Mouse (Mus musculus) limb, embryonic 12.5 days (tissue): ENCODE data around the gene Ankle1. TPM values are rescaled to one million over a fixed set of nuclear protein-coding genes. Genes with fewer than 3 reads are reported as not detected.
A peak's percentile ranks its signal among the peaks of the same experiment; 100 is the strongest.
"Not testable (repeated sequence)": the region's sequence is repeated elsewhere in the genome, so short reads cannot be mapped to it uniquely, and the experiment has no call there.

Experiments used
- ATAC-seq: fragments of 200-750 bp; cut with Nextera tagmentation; 2 replicates; pipeline ENCODE4 v1.8.0; 2017; ENCODE audit warnings: low read depth, moderate TSS enrichment; ENCODE audit not compliant: insufficient number of reproducible peaks, insufficient read depth, low FRiP score, low TSS enrichment
- H3K27ac ChIP-seq: fragments of 300-500 bp; sonication (generic); 2 replicates; pipeline ENCODE4 v1.5.1; 2016; ENCODE audit warnings: mild to moderate bottlenecking, moderate library complexity
- H3K27me3 ChIP-seq: fragments of 300-500 bp; sonication (generic); 2 replicates; pipeline ENCODE4 v1.6.1; 2016; ENCODE audit warnings: mild to moderate bottlenecking, moderate library complexity
- H3K36me3 ChIP-seq: fragments of 300-500 bp; sonication (generic); 2 replicates; pipeline ENCODE4 v1.6.1; 2016; ENCODE audit warnings: mild to moderate bottlenecking, moderate library complexity
- H3K4me1 ChIP-seq: fragments of 300-500 bp; sonication (generic); replicated peaks from 2 replicates; pipeline ENCODE4 v1.6.1; 2016
- H3K4me2 ChIP-seq: fragments of 300-500 bp; sonication (generic); 2 replicates; pipeline ENCODE4 v1.6.1; 2016; ENCODE audit warnings: mild to moderate bottlenecking, moderate library complexity
- H3K4me3 ChIP-seq: fragments of 300-500 bp; sonication (generic); replicated peaks from 2 replicates; pipeline ENCODE4 v1.5.1; 2016; ENCODE audit warnings: mild to moderate bottlenecking
- H3K9ac ChIP-seq: fragments of 300-500 bp; sonication (generic); replicated peaks from 2 replicates; pipeline ENCODE4 v1.6.1; 2016; ENCODE audit warnings: mild to moderate bottlenecking, moderate library complexity
- H3K9me3 ChIP-seq: fragments of 300-500 bp; sonication (generic); 2 replicates; pipeline ENCODE4 v1.6.1; 2016; ENCODE audit warnings: mild to moderate bottlenecking, moderate library complexity
- WGBS: fragments of 180-500 bp; shearing (Covaris S2); methylation state at CpG from one replicate; pipeline ENCODE4 v1.1.7; 2016; 5-methylcytosine and 5-hydroxymethylcytosine counted together
- polyA plus RNA-seq: library from polyadenylated mRNA; unstranded; fragments of >200 nt; fragmentation: Nextera tagmentation; extraction: Ambion mirVana; gene quantifications from 2 replicates; pipeline ENCODE4 v1.2.1, GENCODE M21; 2016

Gene Ankle1
- polyA plus RNA-seq, 1 experiment from 2014 or later: 41.5 TPM

DNA sequence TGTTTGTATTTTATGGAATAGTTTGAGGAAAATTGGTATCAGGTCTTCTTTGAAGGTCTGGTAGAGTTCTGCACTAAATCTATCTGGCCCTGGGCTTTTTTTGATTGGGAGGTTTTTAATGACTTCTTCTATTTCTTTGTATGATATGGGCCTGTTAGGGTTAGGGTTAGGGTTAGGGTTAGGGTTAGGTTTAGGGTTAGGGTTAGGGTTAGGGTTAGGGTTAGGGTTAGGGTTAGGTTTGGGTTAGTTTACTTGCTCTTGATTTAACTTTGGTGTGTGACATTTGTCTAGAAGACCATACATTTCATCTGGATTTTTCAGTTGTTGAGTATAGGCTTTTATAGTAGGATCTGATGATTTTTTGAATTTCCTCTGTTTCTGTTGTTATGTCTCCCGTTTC lies 27.1 kb downstream of the Ankle1 start:
- H3K4me1 ChIP-seq, H3K27me3 ChIP-seq, ATAC-seq, H3K27ac ChIP-seq, H3K9ac ChIP-seq, H3K4me3 ChIP-seq, H3K4me2 ChIP-seq, H3K36me3 ChIP-seq, H3K9me3 ChIP-seq: not testable (repeated sequence)
- 91% methylated on average over 1 of the region's 1 CpGs for WGBS

DNA sequence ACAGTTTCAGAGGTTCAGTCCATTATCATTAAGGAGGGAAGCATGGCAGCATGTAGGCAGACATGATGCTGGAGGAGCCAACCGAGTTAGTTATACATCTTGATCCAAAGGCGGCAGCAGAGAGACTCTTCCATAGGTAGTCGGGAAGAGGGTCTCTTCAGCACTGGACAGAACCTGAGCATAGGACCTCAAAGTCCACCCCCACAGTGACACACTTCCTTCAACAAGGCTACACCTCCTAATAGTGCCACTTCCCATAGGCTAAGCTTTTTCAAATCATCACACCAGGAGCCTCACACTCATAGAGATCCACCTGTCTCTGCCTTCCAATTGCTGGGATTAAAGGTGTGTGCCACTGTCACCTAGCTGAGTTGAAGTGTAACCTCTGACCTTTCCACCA lies 31.2 kb downstream of the Ankle1 start:
- no peak for ATAC-seq
- no peak overlapping the region for H3K9ac ChIP-seq
- WGBS: 45% methylated on average over 3 of the region's 3 CpGs

DNA sequence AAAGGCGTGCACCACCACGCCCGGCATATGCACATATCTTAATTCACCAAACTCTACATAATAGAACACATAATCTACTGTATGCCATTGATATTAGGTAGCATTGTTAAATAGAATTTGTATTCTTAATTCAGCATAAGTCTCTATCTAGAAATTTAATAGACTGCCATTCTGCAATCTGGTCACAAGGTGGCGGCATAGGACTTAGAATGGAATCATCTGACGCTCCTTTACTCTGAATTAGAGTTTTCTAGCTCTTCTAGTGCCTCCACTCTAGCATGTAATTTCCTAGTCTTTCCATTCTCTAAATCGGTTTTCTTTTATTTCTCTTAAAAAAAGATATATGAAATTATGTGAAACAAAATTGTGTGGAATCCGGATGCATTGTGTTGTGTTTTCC lies 35.6 kb downstream of the Ankle1 start:
- no peak for ATAC-seq
- Histone ChIP-seq H3K4me3 (no peak overlapping the region), H3K27me3 (peaks cover 5% of the 10 kb centered on the region), H3K9me3 (no peaks in the 10 kb centered on the region), H3K27ac (no peak overlapping the region), H3K4me2 (no peak overlapping the region), H3K4me1 (peaks cover 3% of the 10 kb centered on the region; the same call in 1 of the 2 replicates), H3K36me3 (no peaks in the 10 kb centered on the region), H3K9ac (no peak overlapping the region)
- 0% methylated on average over 7 of the region's 7 CpGs for WGBS

More for the DNA sequence above, 31.2 kb downstream of the Ankle1 start:
- Histone ChIP-seq H3K36me3 (no peaks in the 10 kb centered on the region), H3K27me3 (peaks cover 3% of the 10 kb centered on the region), H3K4me2 (no peak overlapping the region), H3K27ac (no peak overlapping the region), H3K4me3 (no peak overlapping the region), H3K4me1 (peaks cover 2% of the 10 kb centered on the region; the same call in 1 of the 2 replicates), H3K9me3 (no peaks in the 10 kb centered on the region)

DNA sequence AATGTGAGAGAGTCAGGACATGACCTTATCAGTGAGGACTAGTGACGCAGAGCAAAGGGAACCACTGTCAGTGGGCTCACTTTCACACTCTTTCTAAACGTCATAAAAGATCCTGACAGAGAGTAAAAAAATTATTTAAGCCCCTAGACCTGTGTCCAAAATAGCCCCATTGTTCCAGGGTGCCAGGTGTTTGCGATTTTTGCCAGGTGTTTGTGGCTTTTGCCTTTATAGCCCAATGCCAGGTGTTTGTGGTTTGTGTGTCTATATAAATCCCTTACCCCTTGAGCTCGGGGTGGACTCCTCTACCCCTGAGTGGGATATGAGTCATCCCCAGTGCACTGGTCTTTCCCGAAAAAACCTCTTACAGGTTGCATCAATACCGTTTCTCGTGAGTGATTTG lies 39.3 kb downstream of the Ankle1 start:
- Histone ChIP-seq H3K4me1 (peaks cover 3% of the 10 kb centered on the region; the same call in 1 of the 2 replicates), H3K9me3 (no peaks in the 10 kb centered on the region), H3K9ac (no peak overlapping the region), H3K4me3 (no peak overlapping the region), H3K27me3 (peaks cover 5% of the 10 kb centered on the region), H3K27ac (no peak overlapping the region), H3K36me3 (no peaks in the 10 kb centered on the region), H3K4me2 (no peak overlapping the region)
- no peak for ATAC-seq
- 65% methylated on average over 7 of the region's 7 CpGs for WGBS

GRCm38 (mm10) chr8:71451337-71451736 lies 45.5 kb downstream of the Ankle1 start:
- Histone ChIP-seq H3K4me3 (no peak overlapping the region), H3K4me2 (no peak overlapping the region), H3K27ac (no peak overlapping the region), H3K9me3 (no peaks in the 10 kb centered on the region), H3K36me3 (peaks cover 2% of the 10 kb centered on the region; the same call in 1 of the 2 replicates), H3K27me3 (peaks cover 10% of the 10 kb centered on the region; the same call in 1 of the 2 replicates), H3K4me1 (peaks cover 13% of the 10 kb centered on the region), H3K9ac (no peak overlapping the region)
- no peak for ATAC-seq
- 63% methylated on average over 4 of the region's 4 CpGs for WGBS

DNA sequence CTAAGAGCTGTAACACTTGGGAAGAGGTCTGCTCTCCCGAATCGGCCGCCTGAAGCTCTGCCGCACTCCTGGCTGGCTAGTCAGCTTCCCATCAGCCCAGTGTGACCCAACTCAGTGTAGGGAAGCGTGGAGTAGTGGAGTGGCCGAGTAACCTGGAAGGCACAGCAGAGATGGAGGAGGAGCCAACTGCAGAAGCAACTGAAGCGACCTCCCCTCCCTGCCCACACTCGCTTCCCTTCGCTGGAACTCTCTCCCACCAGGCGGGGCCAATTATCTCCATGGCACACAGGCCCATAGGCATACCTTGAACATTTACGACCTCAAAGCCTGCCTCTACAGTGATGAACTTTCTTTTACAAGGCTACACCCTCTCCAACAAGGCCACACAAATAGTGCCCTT lies 46.0 kb downstream of the Ankle1 start:
- no peak overlapping the region for H3K27ac ChIP-seq
- peaks cover 13% of the 10 kb centered on the region for H3K4me1 ChIP-seq

GRCm38 (mm10) chr8:71452669-71453068 lies 46.9 kb downstream of the Ankle1 start:
- H3K36me3 ChIP-seq: peaks cover 14% of the 10 kb centered on the region
- H3K9ac ChIP-seq: no peak overlapping the region
- no peak overlapping the region for H3K4me3 ChIP-seq
- H3K27ac ChIP-seq: no peak overlapping the region
- peaks cover 10% of the 10 kb centered on the region; the same call in 1 of the 2 replicates for H3K27me3 ChIP-seq
- H3K4me1 ChIP-seq: peaks cover 13% of the 10 kb centered on the region
- 73% methylated on average over 2 of the region's 2 CpGs for WGBS
- H3K4me2 ChIP-seq: no peak overlapping the region
- H3K9me3 ChIP-seq: no peaks in the 10 kb centered on the region
- peak; percentile 7; the same call in 1 of the 2 replicates for ATAC-seq

More for the DNA sequence above, 46.0 kb downstream of the Ankle1 start:
- Histone ChIP-seq H3K4me2 (no peak overlapping the region), H3K36me3 (peaks cover 5% of the 10 kb centered on the region), H3K9ac (no peak overlapping the region), H3K27me3 (peaks cover 10% of the 10 kb centered on the region; the same call in 1 of the 2 replicates), H3K9me3 (no peaks in the 10 kb centered on the region), H3K4me3 (no peak overlapping the region)
- 27% methylated on average over 11 of the region's 11 CpGs for WGBS
- ATAC-seq: no peak

DNA sequence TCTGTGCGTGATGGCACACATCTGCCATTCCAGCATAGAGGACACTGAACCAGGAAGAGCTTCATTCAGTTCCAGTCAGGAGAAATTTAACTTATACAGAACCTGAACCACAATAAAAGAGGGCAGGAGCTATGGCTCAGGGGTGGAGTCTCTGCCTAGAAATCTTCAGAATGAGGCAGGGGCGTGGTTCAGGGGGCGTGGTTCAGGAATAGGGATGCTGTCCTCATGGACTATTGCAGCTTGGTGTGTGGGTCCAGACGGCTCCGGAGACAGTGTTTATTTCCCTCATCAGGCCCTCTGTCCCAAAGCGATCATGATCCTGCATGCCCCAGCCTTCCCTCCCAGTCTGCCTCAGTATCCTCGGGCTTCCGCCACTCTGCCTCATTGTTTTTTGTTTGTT lies 48.9 kb downstream of the Ankle1 start:
- Histone ChIP-seq H3K27ac (no peak overlapping the region), H3K9ac (no peak overlapping the region), H3K9me3 (no peaks in the 10 kb centered on the region), H3K4me3 (no peak overlapping the region), H3K36me3 (peaks cover 34% of the 10 kb centered on the region), H3K4me2 (no peak overlapping the region), H3K27me3 (peaks cover 10% of the 10 kb centered on the region; the same call in 1 of the 2 replicates), H3K4me1 (peaks cover 13% of the 10 kb centered on the region)
- WGBS: 79% methylated on average over 8 of the region's 8 CpGs
- no peak for ATAC-seq

GRCm38 (mm10) chr8:71456906-71457305 lies 51.1 kb downstream of the Ankle1 start:
- H3K9ac ChIP-seq: no peak overlapping the region
- no peak overlapping the region for H3K4me3 ChIP-seq
- H3K9me3 ChIP-seq: no peaks in the 10 kb centered on the region
- H3K36me3 ChIP-seq: peaks cover 54% of the 10 kb centered on the region
- H3K27ac ChIP-seq: no peak overlapping the region
- 0 out of 2 replicates have a peak, but pooled peaks cover 10% of the 10 kb centered on the region for H3K27me3 ChIP-seq
- ATAC-seq: no peak
- H3K4me2 ChIP-seq: no peak overlapping the region
- 41% methylated on average over 22 of the region's 22 CpGs for WGBS
- H3K4me1 ChIP-seq: peaks cover 13% of the 10 kb centered on the region

- peaks cover 56% of the 10 kb centered on the region for H3K36me3 ChIP-seq
- H3K4me1 ChIP-seq: peaks cover 13% of the 10 kb centered on the region
- no peak overlapping the region for H3K9ac ChIP-seq
- ATAC-seq: no peak; the same call in 1 of the 2 replicates
- WGBS: 84% methylated on average over 20 of the region's 20 CpGs
- H3K4me3 ChIP-seq: no peak overlapping the region
- H3K9me3 ChIP-seq: no peaks in the 10 kb centered on the region
- H3K27me3 ChIP-seq: 0 out of 2 replicates have a peak, but pooled peaks cover 3% of the 10 kb centered on the region
- no peak overlapping the region for H3K27ac ChIP-seq
- no peak overlapping the region for H3K4me2 ChIP-seq
Observed at GRCm38 (mm10) chr8:71457659-71458270, 52.0 kb downstream of the Ankle1 start.
